Mouse (Mus musculus): ENCODE results near the gene Slc39a8.

Gene Slc39a8

GRCm38 (mm10) chr3:135918566-135919180 is 93.6 kb downstream of the Slc39a8 start:
- DNase-seq (ENCODE audit: low spot score): no peak

- DNase-seq (ENCODE audit: low spot score): no peak
Observed at GRCm38 (mm10) chr3:135919305-135919704, 94.2 kb downstream of the Slc39a8 start.

- no peak for DNase-seq (ENCODE audit: low spot score)
Observed at GRCm38 (mm10) chr3:135926729-135927128, 101.7 kb downstream of the Slc39a8 start.

- no peak for DNase-seq (ENCODE audit: low spot score)
Observed at GRCm38 (mm10) chr3:135928184-135928583, 103.1 kb downstream of the Slc39a8 start.

GRCm38 (mm10) chr3:135937455-135937854 is 112.4 kb downstream of the Slc39a8 start:
- DNase-seq (ENCODE audit: low spot score): no peak
